Mouse (Mus musculus): ENCODE measurements at regions not wholly inside any gene's neighbourhood (a gene's known extent, or its start where the extent isn't known, plus 50 kb on each side); places are given as distances from the start of the nearest gene placed in this dataset.
"Not testable (repeated sequence)": the region's sequence is repeated elsewhere in the genome, so short reads cannot be mapped to it uniquely, and the experiment has no call there.

GRCm38 (mm10) chr6:12876947-12877346 is 127.7 kb upstream of the Thsd7a start:
- H3K4me2 ChIP-seq (ENCODE audit: low read length); DNase-seq (ENCODE audit: low spot score); H3K27ac ChIP-seq (ENCODE audit: low read depth, low read length); H3K36me3 ChIP-seq (ENCODE audit: control insufficient read depth, insufficient read depth, low read length); ATAC-seq; H3K9ac ChIP-seq (ENCODE audit: low read length); H3K4me3 ChIP-seq (ENCODE audit: low read depth, low read length); H3K9me3 ChIP-seq (replicated peaks; ENCODE audit: control insufficient read depth, low read length); H3K27me3 ChIP-seq (replicated peaks; ENCODE audit: control insufficient read depth, insufficient read depth, low read length); H3K4me1 ChIP-seq (ENCODE audit: control insufficient read depth, insufficient read depth, low read length): not testable (repeated sequence)
- 24% methylated on average over 1 of the region's 1 CpGs for WGBS

GRCm38 (mm10) chr6:12876366-12876765 is 127.2 kb upstream of the Thsd7a start:
- no peaks in the 10 kb centered on the region for H3K9me3 ChIP-seq (replicated peaks; ENCODE audit: control insufficient read depth, low read length)
- no peaks in the 10 kb centered on the region for H3K4me1 ChIP-seq (ENCODE audit: control insufficient read depth, insufficient read depth, low read length)
- no peak for ATAC-seq
- no peak overlapping the region for H3K4me2 ChIP-seq (ENCODE audit: low read length)
- H3K4me3 ChIP-seq (ENCODE audit: low read depth, low read length), result no peak overlapping the region
- no peak overlapping the region for H3K27ac ChIP-seq (ENCODE audit: low read depth, low read length)
- H3K9ac ChIP-seq (ENCODE audit: low read length), result no peak overlapping the region
- H3K36me3 ChIP-seq (ENCODE audit: control insufficient read depth, insufficient read depth, low read length), result no peaks in the 10 kb centered on the region
- WGBS, result 17% methylated on average over 4 of the region's 4 CpGs
- no peak for DNase-seq (ENCODE audit: low spot score)
- no peaks in the 10 kb centered on the region for H3K27me3 ChIP-seq (replicated peaks; ENCODE audit: control insufficient read depth, insufficient read depth, low read length)

DNA sequence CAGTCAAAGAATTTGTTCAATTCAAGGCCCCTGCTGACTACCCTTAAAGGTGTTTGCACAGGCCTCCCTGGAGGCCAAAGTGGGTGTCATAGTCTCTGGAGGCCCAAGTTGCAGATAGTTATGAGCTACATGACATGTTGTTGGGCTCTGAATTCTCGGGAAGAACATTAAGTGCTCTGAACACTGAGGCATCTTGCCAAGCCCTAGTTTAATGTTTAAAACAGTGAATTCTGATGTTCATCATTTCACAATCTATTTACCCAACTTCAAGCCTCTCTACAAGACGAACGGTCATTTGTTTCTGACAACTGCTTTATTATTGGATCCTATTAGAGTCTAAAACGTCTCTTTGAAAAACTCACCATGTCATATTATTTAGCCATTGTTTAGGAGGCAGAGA is 119.0 kb upstream of the Thsd7a start:
- H3K27ac ChIP-seq (ENCODE audit: low read depth, low read length), result no peak overlapping the region
- 90% methylated on average over 4 of the region's 4 CpGs for WGBS

GRCm38 (mm10) chr6:12852041-12852440 is 102.8 kb upstream of the Thsd7a start:
- no peaks in the 10 kb centered on the region for H3K4me1 ChIP-seq (ENCODE audit: control insufficient read depth, insufficient read depth, low read length)
- no peak overlapping the region for H3K9ac ChIP-seq (ENCODE audit: low read length)
- H3K27me3 ChIP-seq (replicated peaks; ENCODE audit: control insufficient read depth, insufficient read depth, low read length), result no peaks in the 10 kb centered on the region
- H3K36me3 ChIP-seq (ENCODE audit: control insufficient read depth, insufficient read depth, low read length), result no peaks in the 10 kb centered on the region
- no peak overlapping the region for H3K27ac ChIP-seq (ENCODE audit: low read depth, low read length)
- H3K4me3 ChIP-seq (ENCODE audit: low read depth, low read length), result no peak overlapping the region
- H3K4me2 ChIP-seq (ENCODE audit: low read length), result no peak overlapping the region
- ATAC-seq, result no peak
- no peak for DNase-seq (ENCODE audit: low spot score)
- H3K9me3 ChIP-seq (replicated peaks; ENCODE audit: control insufficient read depth, low read length), result no peaks in the 10 kb centered on the region
- 89% methylated on average over 1 of the region's 1 CpGs for WGBS

More for the DNA sequence above, 119.0 kb upstream of the Thsd7a start:
- Histone ChIP-seq H3K36me3 (ENCODE audit: control insufficient read depth, insufficient read depth, low read length) (no peaks in the 10 kb centered on the region), H3K4me1 (ENCODE audit: control insufficient read depth, insufficient read depth, low read length) (no peaks in the 10 kb centered on the region), H3K4me3 (ENCODE audit: low read depth, low read length) (no peak overlapping the region), H3K9ac (ENCODE audit: low read length) (no peak overlapping the region), H3K4me2 (ENCODE audit: low read length) (no peak overlapping the region), H3K27me3 (replicated peaks; ENCODE audit: control insufficient read depth, insufficient read depth, low read length) (no peaks in the 10 kb centered on the region), H3K9me3 (replicated peaks; ENCODE audit: control insufficient read depth, low read length) (no peaks in the 10 kb centered on the region)
- DNase-seq (ENCODE audit: low spot score), result no peak
- ATAC-seq, result no peak

- not testable (repeated sequence) for H3K9ac ChIP-seq (ENCODE audit: low read length); H3K27me3 ChIP-seq (replicated peaks; ENCODE audit: control insufficient read depth, insufficient read depth, low read length); H3K4me1 ChIP-seq (ENCODE audit: control insufficient read depth, insufficient read depth, low read length); H3K4me2 ChIP-seq (ENCODE audit: low read length); H3K27ac ChIP-seq (ENCODE audit: low read depth, low read length); DNase-seq (ENCODE audit: low spot score); ATAC-seq; H3K36me3 ChIP-seq (ENCODE audit: control insufficient read depth, insufficient read depth, low read length); H3K9me3 ChIP-seq (replicated peaks; ENCODE audit: control insufficient read depth, low read length); H3K4me3 ChIP-seq (ENCODE audit: low read depth, low read length)
- 29% methylated on average over 3 of the region's 3 CpGs for WGBS
These were observed 85.9 kb upstream of the Thsd7a start for GRCm38 (mm10) chr6:12835079-12835478.

DNA sequence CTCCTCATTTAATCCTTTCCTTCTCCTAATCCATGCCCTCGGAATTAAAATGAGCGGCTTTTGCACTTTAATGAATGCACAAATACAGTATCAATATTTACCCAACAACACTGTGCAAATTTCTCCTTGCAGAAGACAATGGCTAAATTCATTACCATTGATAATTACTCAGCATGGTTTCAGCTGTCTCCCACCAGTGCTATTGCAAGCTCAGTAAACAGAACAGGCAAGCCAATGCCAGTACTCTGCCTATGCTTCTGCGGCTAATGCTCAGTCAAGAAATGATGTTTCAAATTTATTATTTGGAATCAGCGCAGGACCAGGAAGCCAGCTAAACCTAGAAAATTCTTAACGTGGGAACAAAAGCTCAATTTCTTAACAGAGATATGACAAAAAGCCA is 84.1 kb upstream of the Thsd7a start:
- Histone ChIP-seq H3K27me3 (replicated peaks; ENCODE audit: control insufficient read depth, insufficient read depth, low read length) (no peaks in the 10 kb centered on the region), H3K27ac (ENCODE audit: low read depth, low read length) (no peak overlapping the region), H3K36me3 (ENCODE audit: control insufficient read depth, insufficient read depth, low read length) (no peaks in the 10 kb centered on the region), H3K4me2 (ENCODE audit: low read length) (no peak overlapping the region), H3K4me3 (ENCODE audit: low read depth, low read length) (no peak overlapping the region), H3K9ac (ENCODE audit: low read length) (no peak overlapping the region), H3K9me3 (replicated peaks; ENCODE audit: control insufficient read depth, low read length) (no peaks in the 10 kb centered on the region), H3K4me1 (ENCODE audit: control insufficient read depth, insufficient read depth, low read length) (no peaks in the 10 kb centered on the region)
- WGBS, result 13% methylated on average over 5 of the region's 5 CpGs
- DNase-seq (ENCODE audit: low spot score) (peak; percentile 54), ATAC-seq (peak; percentile 74; the same call in 1 of the 2 replicates)

GRCm38 (mm10) chr6:12831916-12832315 is 82.7 kb upstream of the Thsd7a start:
- no peak for DNase-seq (ENCODE audit: low spot score)
- Histone ChIP-seq H3K9me3 (replicated peaks; ENCODE audit: control insufficient read depth, low read length) (no peaks in the 10 kb centered on the region), H3K4me3 (ENCODE audit: low read depth, low read length) (no peak overlapping the region), H3K4me1 (ENCODE audit: control insufficient read depth, insufficient read depth, low read length) (no peaks in the 10 kb centered on the region), H3K4me2 (ENCODE audit: low read length) (no peak overlapping the region), H3K27ac (ENCODE audit: low read depth, low read length) (no peak overlapping the region), H3K27me3 (replicated peaks; ENCODE audit: control insufficient read depth, insufficient read depth, low read length) (no peaks in the 10 kb centered on the region), H3K36me3 (ENCODE audit: control insufficient read depth, insufficient read depth, low read length) (no peaks in the 10 kb centered on the region), H3K9ac (ENCODE audit: low read length) (no peak overlapping the region)
- no peak for ATAC-seq

GRCm38 (mm10) chr6:12831485-12831884 is 82.3 kb upstream of the Thsd7a start:
- no peaks in the 10 kb centered on the region for H3K36me3 ChIP-seq (ENCODE audit: control insufficient read depth, insufficient read depth, low read length)
- no peak overlapping the region for H3K4me2 ChIP-seq (ENCODE audit: low read length)
- no peak overlapping the region for H3K4me3 ChIP-seq (ENCODE audit: low read depth, low read length)
- DNase-seq (ENCODE audit: low spot score) (no peak), ATAC-seq (no peak)
- WGBS, result 73% methylated on average over 2 of the region's 2 CpGs
- H3K9me3 ChIP-seq (replicated peaks; ENCODE audit: control insufficient read depth, low read length), result no peaks in the 10 kb centered on the region
- H3K27me3 ChIP-seq (replicated peaks; ENCODE audit: control insufficient read depth, insufficient read depth, low read length), result no peaks in the 10 kb centered on the region
- H3K27ac ChIP-seq (ENCODE audit: low read depth, low read length), result no peak overlapping the region
- no peak overlapping the region for H3K9ac ChIP-seq (ENCODE audit: low read length)
- no peaks in the 10 kb centered on the region for H3K4me1 ChIP-seq (ENCODE audit: control insufficient read depth, insufficient read depth, low read length)

DNA sequence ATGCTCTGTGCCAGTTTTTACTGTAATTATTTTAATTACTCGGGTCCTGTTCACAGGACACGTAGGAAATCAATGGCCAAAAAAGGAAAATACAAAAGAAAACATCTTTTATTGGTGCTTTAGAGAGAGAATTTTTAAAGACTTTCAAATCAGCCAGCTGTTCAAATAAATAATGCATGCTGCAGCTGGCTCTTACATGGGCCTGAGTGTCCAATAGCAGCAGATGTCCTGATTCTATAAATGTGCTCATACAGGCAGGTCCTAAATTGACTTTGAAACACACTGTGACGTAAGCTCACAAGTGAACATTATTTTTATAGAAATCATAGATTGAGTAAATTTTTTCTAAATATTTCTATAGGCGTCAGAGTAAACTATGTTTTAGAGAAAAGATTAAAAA is 78.5 kb upstream of the Thsd7a start:
- DNase-seq (ENCODE audit: low spot score), result peak; percentile 29
- Histone ChIP-seq H3K27ac (ENCODE audit: low read depth, low read length) (no peak overlapping the region), H3K36me3 (ENCODE audit: control insufficient read depth, insufficient read depth, low read length) (no peaks in the 10 kb centered on the region), H3K4me1 (ENCODE audit: control insufficient read depth, insufficient read depth, low read length) (no peaks in the 10 kb centered on the region), H3K9me3 (replicated peaks; ENCODE audit: control insufficient read depth, low read length) (no peaks in the 10 kb centered on the region), H3K4me2 (ENCODE audit: low read length) (no peak overlapping the region), H3K27me3 (replicated peaks; ENCODE audit: control insufficient read depth, insufficient read depth, low read length) (no peaks in the 10 kb centered on the region), H3K9ac (ENCODE audit: low read length) (no peak overlapping the region), H3K4me3 (ENCODE audit: low read depth, low read length) (no peak overlapping the region)
- ATAC-seq, result peak; percentile 40; the same call in 1 of the 2 replicates
- WGBS, result 67% methylated on average over 4 of the region's 4 CpGs
